ENCODE assay signal across 8 mouse cellular contexts in the genomic region with DNA sequence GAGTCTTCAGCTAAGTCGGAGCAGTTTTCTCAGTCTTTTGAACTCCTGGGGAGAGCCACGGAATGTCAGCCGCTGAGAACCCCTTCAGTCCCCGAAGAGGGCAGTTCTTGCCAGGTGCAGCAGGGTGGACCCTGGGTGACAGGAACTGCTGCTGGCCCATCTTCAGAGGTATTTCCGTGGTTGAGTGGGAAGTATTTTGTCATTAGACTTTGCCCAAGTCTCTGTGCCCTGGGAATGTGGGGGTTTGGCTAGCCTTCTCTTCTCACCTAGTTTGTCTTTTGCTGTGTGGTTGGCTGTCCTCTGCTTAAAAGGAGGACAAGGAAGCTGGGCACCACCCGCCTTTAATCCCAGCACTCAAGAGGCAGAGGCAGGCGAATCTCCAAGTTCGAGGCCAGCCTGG. TPM values are rescaled to one million over a fixed set of nuclear protein-coding genes. Genes with fewer than 3 reads are reported as not detected.
DNase-seq lines count a peak whose midpoint lies in the region; ATAC-seq lines count a peak whose summit lies in the region.

No protein-coding gene starts in this region.

- peak overlapping the region; percentile 86 for H3K4me2 ChIP-seq in heart, embryonic 13.5 days
- H3K4me2 ChIP-seq in midbrain, embryonic 11.5 days = peak overlapping the region; percentile 98

- peaks cover 43% of the 10 kb centered on the region for H3K4me1 ChIP-seq in heart, embryonic 13.5 days
- H3K4me1 ChIP-seq in brown adipose tissue, adult 24 weeks (ENCODE audit: control insufficient read depth, insufficient read depth, insufficient read length, low read length) = no peaks in the 10 kb centered on the region; the same call in 1 of the 2 replicates
- peaks cover 5% of the 10 kb centered on the region for H3K4me1 ChIP-seq in midbrain, embryonic 11.5 days (ENCODE audit: control insufficient read depth, insufficient read depth, low read length)

- intact Hi-C loops in heart, postnatal 14 days (cut with DNase I) = loop anchor here (2.0 kb wide), 1 partner anchor 19 kb away; a partner anchor contains a TSS

- peak overlapping the region; percentile 40 for H3K27ac ChIP-seq in heart, embryonic 13.5 days (replicated peaks)
- no peak overlapping the region for H3K27ac ChIP-seq in brown adipose tissue, adult 24 weeks (replicated peaks; ENCODE audit: low read depth, low read length)
- no peak overlapping the region for H3K27ac ChIP-seq in midbrain, embryonic 11.5 days (ENCODE audit: low read depth, low read length)

- H3K9ac ChIP-seq in heart, embryonic 13.5 days = peak overlapping the region; percentile 80
- H3K9ac ChIP-seq in midbrain, embryonic 11.5 days (ENCODE audit: low read length) = peak overlapping the region; percentile 71

- no peaks in the 10 kb centered on the region for H3K9me3 ChIP-seq in heart, embryonic 13.5 days
- H3K9me3 ChIP-seq in midbrain, embryonic 11.5 days (ENCODE audit: control insufficient read depth, low read length) = no peaks in the 10 kb centered on the region

- peaks cover 34% of the 10 kb centered on the region for H3K27me3 ChIP-seq in heart, embryonic 13.5 days (replicated peaks)
- H3K27me3 ChIP-seq in midbrain, embryonic 11.5 days (ENCODE audit: control insufficient read depth, insufficient read depth, low read length) = no peaks in the 10 kb centered on the region

- peak overlapping the region; percentile 65 for H3K4me3 ChIP-seq in heart, embryonic 13.5 days
- H3K4me3 ChIP-seq in brown adipose tissue, adult 24 weeks (ENCODE audit: insufficient read depth, low read depth, low read length) = peak overlapping the region; percentile 66
- H3K4me3 ChIP-seq in midbrain, embryonic 11.5 days (ENCODE audit: low read depth, low read length) = peak overlapping the region; percentile 66

- no peak for DNase-seq in heart, postnatal 14 days
- peak; percentile 43 for DNase-seq in induced T-regulatory cell, adult 2 months (ENCODE audit: low read depth)
- DNase-seq in midbrain, embryonic 11.5 days (ENCODE audit: low spot score, missing footprints) = no peak
- no peak for DNase-seq in adrenal gland, postnatal 14 days
- no peak for DNase-seq in B cell, adult 2 months
- no peak for DNase-seq in spleen, postnatal 36 days (ENCODE audit: low spot score in 2 of 2)

- WGBS in heart, embryonic 13.5 days = 18% methylated on average over 8 of the region's 8 CpGs
- 27% methylated on average over 8 of the region's 8 CpGs for WGBS in midbrain, embryonic 11.5 days

- ATAC-seq in heart, embryonic 13.5 days (ENCODE audit: extremely low read depth, insufficient number of reproducible peaks, low FRiP score, low TSS enrichment) = no peak
- ATAC-seq in midbrain, embryonic 11.5 days (ENCODE audit: low FRiP score) = no peak

- peaks cover 18% of the 10 kb centered on the region for H3K36me3 ChIP-seq in heart, embryonic 13.5 days
- no peaks in the 10 kb centered on the region for H3K36me3 ChIP-seq in midbrain, embryonic 11.5 days (ENCODE audit: control insufficient read depth, insufficient read depth, low read length)

RNA-seq across cellular contexts. Expression of a gene that starts 0.9 kb away (rescaled TPM):
- polyA plus RNA-seq in heart, embryonic 13.5 days (2015; fragmentation: Nextera tagmentation; extraction: Ambion mirVana) = 7.6 and 8.0 TPM in 2 replicates
- total RNA-seq in heart, postnatal 14 days (2021) = 1 to 10 TPM; 1.9 to 2.2 TPM
- polyA plus RNA-seq in brown adipose tissue, adult 24 weeks (2012; ENCODE audit: insufficient read depth, insufficient read length, missing spikeins) = 0.63 and 1.7 TPM in 2 replicates
- polyA plus RNA-seq in midbrain, embryonic 11.5 days (2014; fragmentation: Nextera tagmentation; extraction: Ambion mirVana) = 14.7 and 15.3 TPM in 2 replicates
- total RNA-seq in adrenal gland, postnatal 14 days (2021) = 3.4 and 5.6 TPM in 2 replicates

RNA-seq across cellular contexts. Expression of a gene that starts 7.2 kb away (rescaled TPM):
- 1.1 and 1.2 TPM in 2 replicates for polyA plus RNA-seq in heart, embryonic 13.5 days (2015; fragmentation: Nextera tagmentation; extraction: Ambion mirVana)
- 10 to 100 TPM; 14.5 to 19.5 TPM for total RNA-seq in heart, postnatal 14 days (2021)
- 2.9 and 3.2 TPM in 2 replicates for polyA plus RNA-seq in brown adipose tissue, adult 24 weeks (2012; ENCODE audit: insufficient read depth, insufficient read length, missing spikeins)
- polyA plus RNA-seq in midbrain, embryonic 11.5 days (2014; fragmentation: Nextera tagmentation; extraction: Ambion mirVana) = 0.07 and 0.22 TPM in 2 replicates
- 7.2 and 9.6 TPM in 2 replicates for total RNA-seq in adrenal gland, postnatal 14 days (2021)

RNA-seq across cellular contexts. Expression of a gene that starts 19.6 kb away (rescaled TPM):
- 49.1 and 49.3 TPM in 2 replicates for polyA plus RNA-seq in heart, embryonic 13.5 days (2015; fragmentation: Nextera tagmentation; extraction: Ambion mirVana)
- total RNA-seq in heart, postnatal 14 days (2021) = 10 to 100 TPM in 1 of 2 experiments, 1 to 10 TPM in 1; 7.8 to 12.1 TPM
- polyA plus RNA-seq in brown adipose tissue, adult 24 weeks (2012; ENCODE audit: insufficient read depth, insufficient read length, missing spikeins) = 3.1 and 5.5 TPM in 2 replicates
- 159 TPM in 2 replicates for polyA plus RNA-seq in midbrain, embryonic 11.5 days (2014; fragmentation: Nextera tagmentation; extraction: Ambion mirVana)
- total RNA-seq in adrenal gland, postnatal 14 days (2021) = 19.9 and 21.4 TPM in 2 replicates

RNA-seq across cellular contexts. Expression of a gene that starts 49.2 kb away (rescaled TPM):
- polyA plus RNA-seq in heart, embryonic 13.5 days (2015; fragmentation: Nextera tagmentation; extraction: Ambion mirVana) = 5.5 and 7.0 TPM in 2 replicates
- 1 to 10 TPM; 6.3 to 8.0 TPM for total RNA-seq in heart, postnatal 14 days (2021)
- 7.5 and 9.4 TPM in 2 replicates for polyA plus RNA-seq in brown adipose tissue, adult 24 weeks (2012; ENCODE audit: insufficient read depth, insufficient read length, missing spikeins)
- polyA plus RNA-seq in midbrain, embryonic 11.5 days (2014; fragmentation: Nextera tagmentation; extraction: Ambion mirVana) = 3.5 and 4.2 TPM in 2 replicates
- 6.4 and 19.9 TPM in 2 replicates for total RNA-seq in adrenal gland, postnatal 14 days (2021)

RNA-seq across cellular contexts. Expression of a gene that starts 58.4 kb away (rescaled TPM):
- 0.08 and 0.16 TPM in 2 replicates for polyA plus RNA-seq in heart, embryonic 13.5 days (2015; fragmentation: Nextera tagmentation; extraction: Ambion mirVana)
- 1 to 10 TPM in 1 of 2 experiments, under 1 TPM in 1; 0.22 to 2.0 TPM for total RNA-seq in heart, postnatal 14 days (2021)
- not detected in 2 replicates for polyA plus RNA-seq in brown adipose tissue, adult 24 weeks (2012; ENCODE audit: insufficient read depth, insufficient read length, missing spikeins)
- not detected in 2 replicates for polyA plus RNA-seq in midbrain, embryonic 11.5 days (2014; fragmentation: Nextera tagmentation; extraction: Ambion mirVana)
- 0.30 and 3.4 TPM in 2 replicates for total RNA-seq in adrenal gland, postnatal 14 days (2021)
